Mouse (Mus musculus) testis, adult 2 months (tissue): ENCODE results near the gene Gsg1.

Experiments
- CTCF ChIP-seq: fragments of 200-500 bp; IDR thresholded peaks from 2 replicates; pipeline ENCODE4 v1.5.1; 2012; ENCODE audit warnings: low read depth, mild to moderate bottlenecking, inconsistent platforms, low read length, moderate library complexity; ENCODE audit not compliant: control insufficient read depth, insufficient read depth, insufficient replicate concordance
- POLR2A ChIP-seq: fragments of 200-500 bp; IDR thresholded peaks from 2 replicates; pipeline ENCODE4 v1.6.1; 2012; ENCODE audit warnings: low read depth, mild to moderate bottlenecking, inconsistent platforms, low read length, moderate library complexity; ENCODE audit not compliant: control insufficient read depth

- TF ChIP-seq CTCF, result no peak
- peak; percentile 97; the same call in 1 of the 2 replicates for TF ChIP-seq POLR2A
Observed at GRCm38 (mm10) chr6:135254153-135254552, at the start of gene Gsg1.
